Mouse (Mus musculus) neural tube, embryonic 15.5 days (tissue): Measurements from ENCODE around the gene Ntn5. TPM values are rescaled to one million over a fixed set of nuclear protein-coding genes. Genes with fewer than 3 reads are reported as not detected.

Source experiments
- polyA plus RNA-seq: library from polyadenylated mRNA; unstranded; fragments of >200 nt; fragmentation: Nextera tagmentation; extraction: Ambion mirVana; gene quantifications from 2 replicates; pipeline ENCODE4 v1.2.1, GENCODE M21; 2015

The Ntn5 gene
- polyA plus RNA-seq, 1 experiment from 2014 or later, result 1.9 TPM

Other genes starting within 250 kb of the Ntn5 start
- gene Gys1, start 249.2 kb upstream of the Ntn5 start, polyA plus RNA-seq, result 21.7 and 24.0 TPM in 2 replicates
- 92.7 and 114 TPM in 2 replicates for gene Ruvbl2, start 245.9 kb upstream of the Ntn5 start, polyA plus RNA-seq
- 4,883 and 5,335 TPM in 2 replicates for gene Ftl1, start 224.1 kb upstream of the Ntn5 start, polyA plus RNA-seq
- 224 and 236 TPM in 2 replicates for gene Bax, start 217.1 kb upstream of the Ntn5 start, polyA plus RNA-seq
- gene Tulp2, start 202.1 kb upstream of the Ntn5 start, polyA plus RNA-seq, result 0.15 and 0.59 TPM in 2 replicates
- not detected in 2 replicates for gene Gm45808, start 197.2 kb upstream of the Ntn5 start, polyA plus RNA-seq
- 4.2 and 4.8 TPM in 2 replicates for gene Dhdh, start 195.2 kb upstream of the Ntn5 start, polyA plus RNA-seq
- gene Nucb1, start 173.6 kb upstream of the Ntn5 start, polyA plus RNA-seq, result 140 and 158 TPM in 2 replicates
- 17.8 and 18.4 TPM in 2 replicates for gene Ppp1r15a, start 157.8 kb upstream of the Ntn5 start, polyA plus RNA-seq
- gene Plekha4, start 157.7 kb upstream of the Ntn5 start, polyA plus RNA-seq, result 4.3 and 4.7 TPM in 2 replicates
- gene Hsd17b14, start 129.1 kb upstream of the Ntn5 start, polyA plus RNA-seq, result 0.93 TPM in 1 of 2 replicates, not detected in the other
- gene Bcat2, start 113.9 kb upstream of the Ntn5 start, polyA plus RNA-seq, result 25.4 and 31.9 TPM in 2 replicates
- gene Fgf21, start 68.5 kb upstream of the Ntn5 start, polyA plus RNA-seq, result 0.17 and 2.3 TPM in 2 replicates
- gene Fut1, start 66.7 kb upstream of the Ntn5 start, polyA plus RNA-seq, result 0.69 TPM in 1 of 2 replicates, not detected in the other
- gene Izumo1, start 62.2 kb upstream of the Ntn5 start, polyA plus RNA-seq, result 0.14 TPM in 1 of 2 replicates, not detected in the other
- 15.4 and 17.6 TPM in 2 replicates for gene Rasip1, start 56.5 kb upstream of the Ntn5 start, polyA plus RNA-seq
- 4.5 and 5.6 TPM in 2 replicates for gene Mamstr, start 44.0 kb upstream of the Ntn5 start, polyA plus RNA-seq
- 0.36 and 2.5 TPM in 2 replicates for gene Fut2, start 17.6 kb upstream of the Ntn5 start, polyA plus RNA-seq
- 0.47 and 0.77 TPM in 2 replicates for gene Sec1, start 10.4 kb downstream of the Ntn5 start, polyA plus RNA-seq
- 57.0 and 71.4 TPM in 2 replicates for gene Car11, start 15.8 kb downstream of the Ntn5 start, polyA plus RNA-seq
- gene Dbp, start 21.1 kb downstream of the Ntn5 start, polyA plus RNA-seq, result 3.3 and 3.9 TPM in 2 replicates
- gene Rpl18, start 31.4 kb downstream of the Ntn5 start, polyA plus RNA-seq, result 573 and 682 TPM in 2 replicates
- gene Sphk2, start 34.0 kb downstream of the Ntn5 start, polyA plus RNA-seq, result 23.0 and 25.7 TPM in 2 replicates
- 0.50 and 1.5 TPM in 2 replicates for gene Fam83e, start 37.2 kb downstream of the Ntn5 start, polyA plus RNA-seq
- gene Spaca4, start 41.8 kb downstream of the Ntn5 start, polyA plus RNA-seq, result not detected in 2 replicates
- gene Lmtk3, start 99.7 kb downstream of the Ntn5 start, polyA plus RNA-seq, result 19.3 and 26.0 TPM in 2 replicates
- gene Sult2b1, start 100.6 kb downstream of the Ntn5 start, polyA plus RNA-seq, result 7.1 and 8.6 TPM in 2 replicates
- gene Cyth2, start 130.6 kb downstream of the Ntn5 start, polyA plus RNA-seq, result 211 and 253 TPM in 2 replicates
- 1.4 and 1.7 TPM in 2 replicates for gene Kcnj14, start 140.8 kb downstream of the Ntn5 start, polyA plus RNA-seq
- 40.7 and 48.9 TPM in 2 replicates for gene Grwd1, start 146.9 kb downstream of the Ntn5 start, polyA plus RNA-seq
- gene Kdelr1, start 188.8 kb downstream of the Ntn5 start, polyA plus RNA-seq, result 55.7 and 65.9 TPM in 2 replicates
- gene Grin2d, start 194.4 kb downstream of the Ntn5 start, polyA plus RNA-seq, result 3.2 and 4.2 TPM in 2 replicates
- gene Syngr4, start 212.7 kb downstream of the Ntn5 start, polyA plus RNA-seq, result 0.37 and 0.52 TPM in 2 replicates
- gene Tmem143, start 212.9 kb downstream of the Ntn5 start, polyA plus RNA-seq, result 7.5 and 7.8 TPM in 2 replicates
- 48.2 and 70.1 TPM in 2 replicates for gene Emp3, start 237.4 kb downstream of the Ntn5 start, polyA plus RNA-seq
- gene Ccdc114, start 240.1 kb downstream of the Ntn5 start, polyA plus RNA-seq, result 5.9 and 6.2 TPM in 2 replicates